Mouse (Mus musculus): ENCODE measurements around the gene Dock7. TPM values are rescaled to one million over a fixed set of nuclear protein-coding genes. Genes with fewer than 3 reads are reported as not detected.
A peak's percentile ranks its signal among the peaks of the same experiment; 100 is the strongest.

The Dock7 gene
- polyA plus RNA-seq, 1 experiment from 2014 or later, result 51.3 TPM

DNA sequence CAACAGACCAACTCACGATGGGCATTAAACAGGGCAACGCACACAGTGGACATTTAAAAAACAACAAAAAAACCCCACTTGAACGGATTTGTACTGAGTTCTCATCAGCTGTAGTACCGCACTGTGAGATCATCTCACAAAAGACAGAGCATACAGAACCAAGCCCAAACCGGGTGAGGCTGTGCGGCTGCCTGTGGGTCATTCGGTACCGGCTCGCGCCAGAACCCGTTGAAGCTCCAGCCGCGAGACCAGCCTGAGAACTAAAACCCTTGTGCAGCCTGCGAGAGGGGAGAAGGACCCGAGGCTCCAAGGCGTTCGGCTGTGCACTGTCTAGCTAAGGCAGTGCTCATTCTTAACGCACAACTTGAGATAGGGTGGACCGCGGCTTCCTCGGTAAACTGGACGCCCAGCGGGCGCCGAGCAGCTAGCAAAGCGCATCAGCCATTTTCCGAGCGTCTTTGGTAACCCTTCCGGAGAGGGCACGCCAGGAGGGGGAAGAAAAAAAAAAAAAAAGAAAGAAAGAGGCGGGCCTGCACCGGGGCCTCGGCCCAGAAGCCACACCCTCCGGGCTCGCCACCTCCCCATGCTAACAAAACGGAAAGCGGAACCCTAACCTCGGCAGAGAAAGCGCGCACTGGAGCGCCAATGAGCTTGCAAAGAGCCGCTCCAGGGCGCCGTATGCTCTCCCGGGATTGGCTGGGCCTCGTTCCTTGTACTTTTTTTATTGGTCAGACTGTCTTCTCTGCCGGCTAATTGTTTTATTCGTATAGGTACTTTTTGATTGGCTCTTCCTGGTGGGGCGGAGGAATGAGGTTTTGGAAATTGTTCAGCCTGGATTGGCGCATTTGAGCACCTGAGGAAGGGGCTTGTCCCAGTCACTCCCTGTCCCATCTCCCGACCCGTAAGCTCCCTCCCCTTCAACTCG, 197.8 kb downstream of the Dock7 start:
- Histone ChIP-seq H3K36me3 (ENCODE audit: control insufficient read depth, insufficient read depth, low read length) (no peaks in the 10 kb centered on the region), H3K4me1 (ENCODE audit: control insufficient read depth, insufficient read depth, low read length) (peaks cover 10% of the 10 kb centered on the region), H3K27me3 (ENCODE audit: control insufficient read depth, insufficient read depth, low read length) (no peaks in the 10 kb centered on the region), H3K4me3 (replicated peaks; ENCODE audit: low read length) (peak overlapping the region; percentile 79), H3K4me2 (ENCODE audit: low read depth, low read length) (peak overlapping the region; percentile 91), H3K9me3 (replicated peaks; ENCODE audit: control insufficient read depth, low read length) (0 out of 2 replicates have a peak, but pooled peaks cover 3% of the 10 kb centered on the region), H3K27ac (ENCODE audit: low read length) (peak overlapping the region; percentile 100), H3K9ac (ENCODE audit: low read length) (peak overlapping the region; percentile 86)
- ATAC-seq (ENCODE audit: insufficient read depth, low FRiP score), result peak; percentile 97
- WGBS, result 0% methylated on average over 53 of the region's 53 CpGs

DNA sequence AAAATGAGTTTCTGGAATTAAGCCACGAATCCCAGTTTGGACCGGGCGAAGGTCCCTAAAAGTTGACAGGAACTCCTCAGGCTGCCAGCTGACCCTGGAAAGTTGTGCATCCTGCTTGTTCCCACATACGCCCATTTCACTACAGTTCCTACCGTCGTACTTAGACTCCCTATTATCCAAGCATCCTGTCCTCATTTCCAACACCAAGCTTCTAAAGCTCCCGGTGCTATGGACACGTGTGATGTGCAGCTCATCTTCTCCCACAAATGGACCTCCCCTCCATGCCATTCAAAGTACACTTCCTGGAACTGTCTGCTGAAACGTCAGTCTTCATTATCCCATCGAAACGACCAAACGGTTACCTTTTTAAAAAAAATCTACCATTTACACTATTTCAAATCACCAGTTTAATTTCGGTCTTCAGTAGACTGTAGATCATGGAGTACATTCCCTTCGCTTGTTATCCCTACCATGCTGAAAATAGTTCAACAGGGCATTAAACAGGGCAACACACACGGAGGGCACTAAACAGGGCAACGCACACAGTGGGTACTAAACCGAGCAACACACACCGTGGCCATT, 198.6 kb downstream of the Dock7 start:
- peaks cover 10% of the 10 kb centered on the region for H3K4me1 ChIP-seq (ENCODE audit: control insufficient read depth, insufficient read depth, low read length)
- peak overlapping the region; percentile 86 for H3K9ac ChIP-seq (ENCODE audit: low read length)
- no peaks in the 10 kb centered on the region for H3K36me3 ChIP-seq (ENCODE audit: control insufficient read depth, insufficient read depth, low read length)
- 11% methylated on average over 18 of the region's 18 CpGs for WGBS
- H3K4me3 ChIP-seq (replicated peaks; ENCODE audit: low read length), result peak overlapping the region; percentile 69
- 0 out of 2 replicates have a peak, but pooled peaks cover 3% of the 10 kb centered on the region for H3K9me3 ChIP-seq (replicated peaks; ENCODE audit: control insufficient read depth, low read length)
- H3K4me2 ChIP-seq (ENCODE audit: low read depth, low read length), result peak overlapping the region; percentile 90
- no peak for ATAC-seq (ENCODE audit: insufficient read depth, low FRiP score)
- no peaks in the 10 kb centered on the region for H3K27me3 ChIP-seq (ENCODE audit: control insufficient read depth, insufficient read depth, low read length)
- peak overlapping the region; percentile 97 for H3K27ac ChIP-seq (ENCODE audit: low read length)

GRCm38 (mm10) chr4:98920896-98921295, 199.8 kb downstream of the Dock7 start:
- 84% methylated on average over 4 of the region's 4 CpGs for WGBS
- no peaks in the 10 kb centered on the region for H3K27me3 ChIP-seq (ENCODE audit: control insufficient read depth, insufficient read depth, low read length)
- ATAC-seq (ENCODE audit: insufficient read depth, low FRiP score), result no peak
- H3K4me1 ChIP-seq (ENCODE audit: control insufficient read depth, insufficient read depth, low read length), result peaks cover 8% of the 10 kb centered on the region
- H3K27ac ChIP-seq (ENCODE audit: low read length), result no peak overlapping the region
- no peaks in the 10 kb centered on the region for H3K36me3 ChIP-seq (ENCODE audit: control insufficient read depth, insufficient read depth, low read length)
- H3K9me3 ChIP-seq (replicated peaks; ENCODE audit: control insufficient read depth, low read length), result 0 out of 2 replicates have a peak, but pooled peaks cover 3% of the 10 kb centered on the region
- no peak overlapping the region for H3K9ac ChIP-seq (ENCODE audit: low read length)
- H3K4me3 ChIP-seq (replicated peaks; ENCODE audit: low read length), result no peak overlapping the region
- H3K4me2 ChIP-seq (ENCODE audit: low read depth, low read length), result no peak overlapping the region

GRCm38 (mm10) chr4:98918204-98918603, 202.5 kb downstream of the Dock7 start:
- H3K27ac ChIP-seq (ENCODE audit: low read length), result no peak overlapping the region; the same call in 1 of the 2 replicates
- H3K4me1 ChIP-seq (ENCODE audit: control insufficient read depth, insufficient read depth, low read length), result no peaks in the 10 kb centered on the region
- 71% methylated on average over 1 of the region's 1 CpGs for WGBS
- H3K9me3 ChIP-seq (replicated peaks; ENCODE audit: control insufficient read depth, low read length), result peaks cover 3% of the 10 kb centered on the region; the same call in 1 of the 2 replicates
- H3K4me2 ChIP-seq (ENCODE audit: low read depth, low read length), result no peak overlapping the region
- no peaks in the 10 kb centered on the region for H3K27me3 ChIP-seq (ENCODE audit: control insufficient read depth, insufficient read depth, low read length)
- H3K9ac ChIP-seq (ENCODE audit: low read length), result no peak overlapping the region
- H3K36me3 ChIP-seq (ENCODE audit: control insufficient read depth, insufficient read depth, low read length), result no peaks in the 10 kb centered on the region
- H3K4me3 ChIP-seq (replicated peaks; ENCODE audit: low read length), result no peak overlapping the region
- peak; percentile 14; the same call in 1 of the 2 replicates for ATAC-seq (ENCODE audit: insufficient read depth, low FRiP score)

GRCm38 (mm10) chr4:98917724-98918123, 203.0 kb downstream of the Dock7 start:
- H3K27ac ChIP-seq (ENCODE audit: low read length), result peak overlapping the region; percentile 39; the same call in 1 of the 2 replicates
- no peaks in the 10 kb centered on the region for H3K27me3 ChIP-seq (ENCODE audit: control insufficient read depth, insufficient read depth, low read length)
- H3K4me3 ChIP-seq (replicated peaks; ENCODE audit: low read length), result no peak overlapping the region
- H3K9me3 ChIP-seq (replicated peaks; ENCODE audit: control insufficient read depth, low read length), result peaks cover 3% of the 10 kb centered on the region; the same call in 1 of the 2 replicates
- H3K36me3 ChIP-seq (ENCODE audit: control insufficient read depth, insufficient read depth, low read length), result no peaks in the 10 kb centered on the region
- ATAC-seq (ENCODE audit: insufficient read depth, low FRiP score), result no peak
- WGBS, result 78% methylated on average over 2 of the region's 2 CpGs
- no peak overlapping the region for H3K4me2 ChIP-seq (ENCODE audit: low read depth, low read length)
- no peak overlapping the region for H3K9ac ChIP-seq (ENCODE audit: low read length)
- no peaks in the 10 kb centered on the region for H3K4me1 ChIP-seq (ENCODE audit: control insufficient read depth, insufficient read depth, low read length)

DNA sequence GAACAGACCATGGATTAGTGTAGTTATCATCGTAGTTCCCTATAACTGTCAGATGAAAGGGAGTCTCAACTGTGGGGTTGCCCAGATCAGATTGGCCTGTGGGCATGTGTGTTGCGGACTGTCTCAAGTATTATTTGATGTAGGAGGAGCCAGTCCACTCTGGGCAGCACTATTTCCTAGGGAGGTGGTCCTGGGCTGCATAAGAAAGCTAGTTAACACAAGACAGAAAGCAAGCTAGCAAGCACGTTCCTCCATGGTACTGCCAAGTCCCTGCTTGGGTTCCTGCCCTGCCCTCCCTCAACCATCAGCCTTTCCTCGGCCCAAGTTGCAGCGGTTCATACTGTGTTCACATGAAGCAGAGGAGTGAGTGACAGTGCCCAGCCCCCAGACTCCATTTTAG, 210.5 kb downstream of the Dock7 start:
- H3K9ac ChIP-seq (ENCODE audit: low read length), result no peak overlapping the region
- no peak overlapping the region for H3K4me2 ChIP-seq (ENCODE audit: low read depth, low read length)
- no peak overlapping the region for H3K4me3 ChIP-seq (replicated peaks; ENCODE audit: low read length)
- no peak for ATAC-seq (ENCODE audit: insufficient read depth, low FRiP score)
- 89% methylated on average over 5 of the region's 5 CpGs for WGBS
- H3K27me3 ChIP-seq (ENCODE audit: control insufficient read depth, insufficient read depth, low read length), result no peaks in the 10 kb centered on the region
- no peaks in the 10 kb centered on the region for H3K4me1 ChIP-seq (ENCODE audit: control insufficient read depth, insufficient read depth, low read length)
- H3K9me3 ChIP-seq (replicated peaks; ENCODE audit: control insufficient read depth, low read length), result no peaks in the 10 kb centered on the region; the same call in 1 of the 2 replicates
- no peak overlapping the region for H3K27ac ChIP-seq (ENCODE audit: low read length)
- no peaks in the 10 kb centered on the region for H3K36me3 ChIP-seq (ENCODE audit: control insufficient read depth, insufficient read depth, low read length)

DNA sequence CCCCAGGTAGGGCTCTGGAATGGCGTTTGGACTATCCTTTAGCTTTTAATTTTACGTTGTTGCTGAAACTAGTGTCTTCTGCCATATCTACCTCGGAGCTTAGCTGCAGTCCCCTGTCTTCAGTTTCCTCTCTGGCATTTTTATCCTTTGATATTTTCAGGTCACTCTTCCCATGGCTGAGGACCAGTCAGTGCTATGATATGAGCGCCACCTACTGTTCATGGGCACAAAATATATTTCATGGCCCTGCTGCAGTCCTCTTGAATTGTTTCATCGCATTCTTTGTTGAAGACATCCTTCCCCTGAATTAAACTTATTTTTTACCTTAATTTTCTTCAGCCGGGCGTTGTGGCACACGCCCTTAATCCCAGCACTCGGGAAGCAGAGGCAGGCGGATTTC, 233.6 kb downstream of the Dock7 start:
- Histone ChIP-seq H3K4me3 (replicated peaks; ENCODE audit: low read length) (no peak overlapping the region), H3K9ac (ENCODE audit: low read length) (no peak overlapping the region), H3K4me1 (ENCODE audit: control insufficient read depth, insufficient read depth, low read length) (no peaks in the 10 kb centered on the region), H3K36me3 (ENCODE audit: control insufficient read depth, insufficient read depth, low read length) (no peaks in the 10 kb centered on the region), H3K27me3 (ENCODE audit: control insufficient read depth, insufficient read depth, low read length) (no peaks in the 10 kb centered on the region), H3K4me2 (ENCODE audit: low read depth, low read length) (no peak overlapping the region), H3K9me3 (replicated peaks; ENCODE audit: control insufficient read depth, low read length) (no peaks in the 10 kb centered on the region), H3K27ac (ENCODE audit: low read length) (no peak overlapping the region)
- 0 out of 2 replicates have a peak, but pooled peaks have one; percentile 74 for ATAC-seq (ENCODE audit: insufficient read depth, low FRiP score)
- WGBS, result 19% methylated on average over 10 of the region's 10 CpGs
